23 mouse cellular contexts compared by ENCODE assay signal in genomic region chr7:34348011-34348410, GRCm38 (mm10). TPM values are rescaled to one million over a fixed set of nuclear protein-coding genes. Genes with fewer than 3 reads are reported as not detected.
DNase-seq lines count a peak whose midpoint lies in the region; TF ChIP-seq lines count a peak whose summit lies in the region.
"Had no signal": no experiment of that assay in that cellular context is flagged by ENCODE, and none has a peak within 500 bp of the region (broad histone marks: within the 10 kb centered on the region; RNA-seq: fewer than 3 reads in every experiment).

No protein-coding gene starts in this region.

- peak overlapping the region; percentile 59 for H3K4me2 ChIP-seq in myocyte (ENCODE audit: low read depth)
- H3K4me2 ChIP-seq: embryonic facial prominence, embryonic 12.5 days; hindbrain, embryonic 12.5 days; intestine, embryonic 15.5 days; limb, embryonic 12.5 days; midbrain, embryonic 13.5 days; neural tube, embryonic 15.5 days had no signal

- no peak for TF ChIP-seq POLR2A in myocyte (IDR thresholded peaks at IDR 0.05; ENCODE audit: insufficient read length, low read depth)

- no peaks in the 10 kb centered on the region for H3K27me3 ChIP-seq in myocyte (ENCODE audit: control insufficient read depth, insufficient read depth, insufficient read length)
- H3K27me3 ChIP-seq: embryonic facial prominence, embryonic 12.5 days; hindbrain, embryonic 12.5 days; intestine, embryonic 15.5 days; limb, embryonic 12.5 days; midbrain, embryonic 13.5 days; neural tube, embryonic 15.5 days had no signal

- DNase-seq in right cerebral cortex, adult 18-20 months, result peak; percentile 35
- DNase-seq in right cerebral cortex, postnatal 4 days, result no peak
- DNase-seq in NIH3T3 (ENCODE audit: low read depth), result peak; percentile 36
- DNase-seq in kidney, adult 18-20 months, result no peak
- DNase-seq in retina, postnatal 1 day, result no peak
- DNase-seq: adrenal gland, adult 2 months; adrenal gland, postnatal 36 days; cerebellum, adult 11 months; cerebellum, adult 9-10 months; embryo, embryonic 11 days; gastrocnemius, postnatal 10 days; kidney, adult 8-10 months; kidney, postnatal 10 days; layer of hippocampus, postnatal 36 days; lung, postnatal 4 days had no signal

- H3K4me3 ChIP-seq in myocyte, result no peak overlapping the region
- H3K4me3 ChIP-seq: embryonic facial prominence, embryonic 12.5 days; forebrain, embryonic 10.5 days; hindbrain, embryonic 12.5 days; intestine, embryonic 15.5 days; limb, embryonic 12.5 days; midbrain, embryonic 13.5 days; neural tube, embryonic 15.5 days had no signal

- H3K79me2 ChIP-seq in myocyte (ENCODE audit: control insufficient read depth, insufficient read depth), result no peaks in the 10 kb centered on the region

- peaks cover 80% of the 10 kb centered on the region for H3K36me3 ChIP-seq in myocyte (ENCODE audit: control insufficient read depth, insufficient read depth)

- H3ac ChIP-seq in myocyte (ENCODE audit: control insufficient read depth, insufficient read length), result no peak overlapping the region

TF ChIP-seq in myocyte, 11 proteins besides CTCF, POLR2A, EP300 and RAD21:
- TF ChIP-seq CEBPB (IDR thresholded peaks at IDR 0.05; ENCODE audit: insufficient read depth, poor library complexity, severe bottlenecking) (no peak), MYOG (IDR thresholded peaks at IDR 0.05; ENCODE audit: control insufficient read depth in 1 of 3, insufficient read depth in 1 of 3, insufficient read length in 2 of 3, low read depth in 2 of 3) (no peak)

RNA-seq across cellular contexts. Expression of gene 4931406P16Rik, which starts 34.7 kb away (rescaled TPM):
- 14.5 TPM for polyA plus RNA-seq in myocyte (2012; fragmentation: generic; extraction: Trizol)

RNA-seq across cellular contexts. Expression of gene Lsm14a, which starts 45.1 kb away (rescaled TPM):
- 69.3 TPM for polyA plus RNA-seq in myocyte (2012; fragmentation: generic; extraction: Trizol)

Comparison
In these comparisons a context has a peak if more than half of its experiments do, and no peak if none do; other contexts are left out.
1. DNase-seq: peak in right cerebral cortex, adult 18-20 months (single experiment) and NIH3T3 (single experiment); none in right cerebral cortex, postnatal 4 days (single experiment), kidney, adult 18-20 months (single experiment) and retina, postnatal 1 day (single experiment).